Mouse (Mus musculus) neural tube, embryonic 14.5 days (tissue): ENCODE measurements around the gene Crygc. TPM values are rescaled to one million over a fixed set of nuclear protein-coding genes. Genes with fewer than 3 reads are reported as not detected.
"Not testable (repeated sequence)": the region's sequence is repeated elsewhere in the genome, so short reads cannot be mapped to it uniquely, and the experiment has no call there.

Source experiments
- ATAC-seq: fragments of 200-750 bp; cut with Nextera tagmentation; 2 replicates; pipeline ENCODE4 v1.8.0; 2017; ENCODE audit warnings: low read depth, mild to moderate bottlenecking, moderate TSS enrichment, moderate library complexity
- H3K27ac ChIP-seq: fragments of 300-500 bp; sonication (generic); 2 replicates; pipeline ENCODE4 v1.5.1; 2014; ENCODE audit warnings: low read depth, mild to moderate bottlenecking, control low read depth, low read length, moderate library complexity, mixed read lengths
- H3K27me3 ChIP-seq: fragments of 300-500 bp; sonication (generic); 2 replicates; pipeline ENCODE4 v1.6.1; 2014; ENCODE audit warnings: low read length; ENCODE audit not compliant: control insufficient read depth, insufficient read depth
- H3K36me3 ChIP-seq: fragments of 300-500 bp; sonication (generic); 2 replicates; pipeline ENCODE4 v1.6.1; 2014; ENCODE audit warnings: low read length, mixed read lengths; ENCODE audit not compliant: control insufficient read depth, insufficient read depth
- H3K4me1 ChIP-seq: fragments of 300-500 bp; sonication (generic); 2 replicates; pipeline ENCODE4 v1.6.1; 2014; ENCODE audit warnings: low read length; ENCODE audit not compliant: control insufficient read depth, insufficient read depth
- H3K4me2 ChIP-seq: fragments of 300-500 bp; sonication (generic); 2 replicates; pipeline ENCODE4 v1.6.1; 2014; ENCODE audit warnings: mild to moderate bottlenecking, low read depth, low read length, control low read depth
- H3K4me3 ChIP-seq: fragments of 300-500 bp; sonication (generic); 2 replicates; pipeline ENCODE4 v1.5.1; 2014; ENCODE audit warnings: low read depth, low read length, control low read depth, mixed read lengths
- H3K9ac ChIP-seq: fragments of 300-500 bp; sonication (generic); replicated peaks from 2 replicates; pipeline ENCODE4 v1.6.1; 2014; ENCODE audit warnings: low read depth, mild to moderate bottlenecking, control low read depth, low read length, mixed read lengths
- H3K9me3 ChIP-seq: fragments of 300-500 bp; sonication (generic); 2 replicates; pipeline ENCODE4 v1.6.1; 2016; ENCODE audit warnings: low read length; ENCODE audit not compliant: control insufficient read depth
- WGBS: fragments of 180-500 bp; shearing (Covaris S2); extraction: QIAGEN DNeasy Blood & Tissue Kit; methylation state at CpG from one replicate; pipeline ENCODE4 v1.1.7; 2014; 5-methylcytosine and 5-hydroxymethylcytosine counted together
- polyA plus RNA-seq: library from polyadenylated mRNA; unstranded; fragments of >200 nt; fragmentation: Nextera tagmentation; extraction: Ambion mirVana; gene quantifications from 2 replicates; pipeline ENCODE4 v1.2.1, GENCODE M21; 2014

Gene Crygc
- polyA plus RNA-seq, 1 experiment from 2014 or later, result not detected

DNA sequence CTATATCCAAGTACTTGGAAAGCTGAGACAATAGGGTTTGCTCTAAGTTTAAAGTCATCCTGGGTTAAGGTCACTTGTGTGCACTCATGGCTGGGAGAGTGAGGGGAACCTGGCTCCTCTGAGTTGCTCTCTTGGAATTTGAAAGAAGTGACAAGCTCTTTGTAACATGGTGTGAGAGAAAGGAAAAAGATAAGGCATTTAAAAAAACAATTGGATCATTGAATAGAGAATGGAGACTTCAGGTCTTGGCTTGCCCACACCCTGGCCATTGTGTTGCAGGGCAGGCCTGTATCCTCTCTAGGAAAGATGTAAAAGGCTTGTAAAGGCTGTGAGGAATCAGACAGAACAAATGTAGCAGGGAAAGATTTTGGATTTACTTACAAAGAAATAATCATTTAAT lies 5.6 kb downstream of the Crygc start:
- H3K27me3 ChIP-seq, result no peaks in the 10 kb centered on the region
- no peak for ATAC-seq
- H3K4me1 ChIP-seq, result no peaks in the 10 kb centered on the region

DNA sequence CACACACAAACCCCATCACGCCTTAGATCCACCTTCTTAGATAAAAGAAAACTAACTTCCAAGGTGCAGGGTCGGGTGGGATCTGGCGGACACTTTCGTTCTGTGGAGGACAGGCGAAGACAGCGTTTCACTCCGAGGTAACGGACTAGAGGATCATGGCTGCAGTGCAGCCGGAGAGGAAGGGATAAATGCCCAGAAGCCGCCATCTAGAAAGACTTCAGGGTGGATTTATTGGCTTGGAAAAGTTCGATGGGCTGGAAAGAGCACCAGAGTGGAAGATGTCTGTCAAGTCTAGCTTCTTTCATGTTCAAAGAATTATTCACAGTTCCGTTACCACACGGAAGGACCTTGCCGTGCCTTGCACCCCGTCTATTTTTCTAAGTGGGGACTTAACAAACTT lies 9.3 kb downstream of the Crygc start:
- H3K27me3 ChIP-seq, result no peaks in the 10 kb centered on the region
- no peak for ATAC-seq
- H3K4me3 ChIP-seq, result no peak overlapping the region
- H3K27ac ChIP-seq, result no peak overlapping the region
- 60% methylated on average over 15 of the region's 15 CpGs for WGBS
- H3K36me3 ChIP-seq, result no peaks in the 10 kb centered on the region
- no peak overlapping the region for H3K9ac ChIP-seq
- no peaks in the 10 kb centered on the region for H3K9me3 ChIP-seq
- H3K4me2 ChIP-seq, result no peak overlapping the region
- H3K4me1 ChIP-seq, result no peaks in the 10 kb centered on the region

More for the DNA sequence above, 5.6 kb downstream of the Crygc start:
- H3K9ac ChIP-seq, result no peak overlapping the region
- H3K4me3 ChIP-seq, result no peak overlapping the region
- H3K9me3 ChIP-seq, result no peaks in the 10 kb centered on the region
- no peak overlapping the region for H3K4me2 ChIP-seq
- H3K36me3 ChIP-seq, result no peaks in the 10 kb centered on the region
- H3K27ac ChIP-seq, result no peak overlapping the region

- H3K9me3 ChIP-seq, result no peaks in the 10 kb centered on the region
Observed at GRCm38 (mm10) chr1:65063352-65063751, 10.1 kb downstream of the Crygc start, which contains the start of gene Crygd. Gene Crygd, minus strand, starts transcription at chr1:65063452.

GRCm38 (mm10) chr1:65052140-65052539 lies 21.3 kb downstream of the Crygc start:
- Histone ChIP-seq H3K4me2 (no peak overlapping the region), H3K4me1 (no peaks in the 10 kb centered on the region), H3K9me3 (no peaks in the 10 kb centered on the region), H3K27ac (no peak overlapping the region), H3K27me3 (no peaks in the 10 kb centered on the region), H3K9ac (no peak overlapping the region), H3K4me3 (no peak overlapping the region), H3K36me3 (no peaks in the 10 kb centered on the region)
- whole genome bisulfite sequencing, result 43% methylated on average over 2 of the region's 2 CpGs
- ATAC-seq, result no peak

More at GRCm38 (mm10) chr1:65063352-65063751, 10.1 kb downstream of the Crygc start, which contains the start of gene Crygd:
- WGBS, result 65% methylated on average over 8 of the region's 8 CpGs
- H3K4me1 ChIP-seq, result no peaks in the 10 kb centered on the region
- H3K27ac ChIP-seq, result no peak within 1 kb of the TSS
- H3K9ac ChIP-seq, result no peak within 1 kb of the TSS
- no peak within 1 kb of the TSS for H3K4me3 ChIP-seq
- no peak for ATAC-seq
- no peaks in the 10 kb centered on the region for H3K36me3 ChIP-seq
- no peaks in the 10 kb centered on the region for H3K27me3 ChIP-seq
- H3K4me2 ChIP-seq, result no peak within 1 kb of the TSS

DNA sequence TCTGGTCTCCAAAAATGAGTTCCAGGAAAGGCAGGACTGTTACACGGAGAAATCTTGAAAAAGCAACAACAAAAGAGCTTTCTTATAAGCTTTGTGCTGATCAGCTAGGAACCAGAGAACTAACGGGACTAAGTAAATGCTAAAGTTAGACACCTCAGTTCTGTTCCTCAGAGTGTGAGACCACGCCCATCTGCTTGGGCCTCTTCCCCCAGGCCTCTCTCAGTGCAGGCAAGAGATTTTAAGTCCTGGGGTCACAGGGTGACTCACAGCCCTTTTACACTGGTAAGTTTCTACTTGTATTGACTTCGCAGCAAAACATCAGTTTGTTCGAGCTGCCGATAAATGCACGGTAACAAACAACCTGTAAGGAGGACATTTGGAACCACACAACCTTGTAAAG lies 21.8 kb downstream of the Crygc start:
- ATAC-seq, result no peak
- Histone ChIP-seq H3K9ac (no peak overlapping the region), H3K27me3 (no peaks in the 10 kb centered on the region), H3K4me1 (no peaks in the 10 kb centered on the region), H3K36me3 (no peaks in the 10 kb centered on the region), H3K27ac (no peak overlapping the region), H3K9me3 (no peaks in the 10 kb centered on the region), H3K4me3 (no peak overlapping the region), H3K4me2 (no peak overlapping the region)
- 60% methylated on average over 7 of the region's 7 CpGs for WGBS

DNA sequence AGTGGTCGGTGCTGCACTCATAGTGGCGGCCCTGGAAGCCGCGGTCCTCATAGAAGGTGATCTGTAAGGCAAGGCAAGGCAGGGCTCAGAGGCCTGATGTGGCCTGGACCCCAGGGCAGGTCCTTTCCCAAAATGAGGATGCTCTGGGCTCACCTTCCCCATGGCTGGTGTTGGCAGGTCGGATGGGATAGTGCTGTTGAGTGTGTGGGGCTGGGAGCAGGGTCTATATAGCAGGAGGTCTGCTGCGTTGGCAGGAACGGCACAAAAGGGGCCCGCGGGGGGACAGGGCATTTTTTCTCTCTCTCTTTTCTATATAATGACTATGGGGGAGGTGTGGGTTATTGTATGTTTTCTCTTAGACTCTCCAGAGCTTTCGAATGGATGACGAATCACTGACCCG lies 22.5 kb downstream of the Crygc start, which contains the start of gene Cryge:
Gene Cryge (minus strand): TSS at position 198 of the 400 bp plus-strand sequence.
- not testable (repeated sequence) for H3K27ac ChIP-seq, H3K36me3 ChIP-seq, H3K27me3 ChIP-seq, H3K9ac ChIP-seq, ATAC-seq, H3K4me2 ChIP-seq, H3K9me3 ChIP-seq, H3K4me1 ChIP-seq, H3K4me3 ChIP-seq
- WGBS, result 39% methylated on average over 10 of the region's 12 CpGs

DNA sequence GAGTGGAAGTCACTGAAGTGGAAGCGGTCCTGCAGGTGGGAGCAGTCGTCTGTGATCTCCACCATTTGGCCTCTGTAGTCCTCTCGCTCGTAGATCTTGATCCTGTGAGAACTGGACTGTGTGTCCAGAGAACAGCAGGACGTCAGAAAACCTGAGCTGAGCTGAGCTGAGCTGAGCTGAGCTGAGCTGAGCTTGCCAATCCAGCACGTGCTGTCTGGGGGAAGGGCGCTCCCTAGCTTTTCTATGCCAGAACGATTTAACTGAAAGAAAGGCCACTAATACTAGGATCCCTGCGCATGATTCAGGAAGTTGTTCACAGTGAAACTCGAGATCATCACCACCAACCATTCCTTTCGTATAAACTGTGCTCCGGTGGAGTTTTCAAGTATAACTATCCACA lies 24.7 kb downstream of the Crygc start:
- H3K27me3 ChIP-seq, result no peaks in the 10 kb centered on the region
- no peaks in the 10 kb centered on the region for H3K9me3 ChIP-seq
- H3K4me3 ChIP-seq, result no peak overlapping the region
- 69% methylated on average over 11 of the region's 12 CpGs for WGBS
- H3K4me2 ChIP-seq, result no peak overlapping the region
- no peaks in the 10 kb centered on the region for H3K4me1 ChIP-seq
- H3K36me3 ChIP-seq, result no peaks in the 10 kb centered on the region
- no peak for ATAC-seq
- no peak overlapping the region for H3K9ac ChIP-seq
- H3K27ac ChIP-seq, result no peak overlapping the region

DNA sequence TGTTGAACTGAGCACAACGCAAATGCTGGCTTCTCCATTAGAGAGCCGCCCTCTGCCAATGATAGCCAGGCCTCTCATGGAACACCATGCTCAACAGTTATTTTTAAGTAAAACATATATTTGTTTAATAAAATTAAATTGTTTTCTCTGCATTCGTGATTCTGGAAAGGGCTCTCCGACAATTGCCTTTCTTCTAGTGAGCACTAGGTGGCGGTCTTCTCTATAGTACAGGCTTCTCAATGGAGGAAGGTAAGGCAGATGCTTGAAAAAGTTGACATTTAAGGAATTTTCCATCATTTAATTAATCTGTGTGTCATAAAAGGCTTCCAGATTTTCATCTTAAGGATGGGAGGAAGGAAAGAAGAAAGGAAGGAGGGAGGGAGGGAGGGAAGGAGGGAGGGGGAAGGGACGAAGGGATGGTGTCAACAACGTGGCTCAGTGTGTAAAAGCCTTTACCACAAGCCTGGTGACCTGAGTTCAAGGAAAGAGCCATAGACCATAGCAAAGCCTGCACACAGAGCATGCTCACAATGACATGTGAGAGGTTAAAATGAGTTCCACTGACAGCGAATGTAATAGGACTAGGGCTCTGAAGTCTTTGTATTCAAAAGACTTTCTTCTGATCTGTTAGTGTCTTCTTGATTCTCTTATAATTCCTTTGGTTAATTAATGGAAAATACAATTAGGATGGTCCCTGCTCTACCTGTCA lies 26.9 kb downstream of the Crygc start:
- Histone ChIP-seq H3K27ac (no peak overlapping the region), H3K36me3 (no peaks in the 10 kb centered on the region), H3K4me1 (no peaks in the 10 kb centered on the region), H3K4me2 (no peak overlapping the region; the same call in 1 of the 2 replicates), H3K9ac (no peak overlapping the region), H3K4me3 (no peak overlapping the region), H3K9me3 (no peaks in the 10 kb centered on the region), H3K27me3 (no peaks in the 10 kb centered on the region)
- ATAC-seq, result no peak
- WGBS, result 41% methylated on average over 8 of the region's 8 CpGs

DNA sequence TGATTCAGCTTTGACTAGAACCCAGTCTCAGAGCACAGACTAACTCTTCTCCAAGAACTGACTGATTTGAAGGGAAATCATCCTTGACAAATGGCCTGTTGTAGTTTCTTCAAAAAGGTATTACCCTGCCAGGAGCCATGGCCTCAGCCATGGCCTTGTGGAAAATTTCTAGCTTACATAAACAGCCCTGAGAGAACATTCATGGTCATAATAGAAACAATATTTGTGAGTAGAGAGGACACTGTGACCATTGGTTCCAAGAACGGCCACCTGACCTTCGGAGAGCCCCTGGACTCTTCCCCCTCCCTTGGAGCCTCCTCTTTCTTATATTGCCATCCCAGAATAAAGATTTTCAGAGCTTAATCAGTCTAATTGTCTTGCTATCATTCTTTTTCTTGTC lies 30.1 kb downstream of the Crygc start:
- H3K4me1 ChIP-seq, result no peaks in the 10 kb centered on the region
- WGBS, result 90% methylated on average over 2 of the region's 2 CpGs

More for the DNA sequence above, 30.1 kb downstream of the Crygc start:
- Histone ChIP-seq H3K4me3 (no peak overlapping the region), H3K36me3 (no peaks in the 10 kb centered on the region), H3K4me2 (no peak overlapping the region), H3K9ac (no peak overlapping the region), H3K9me3 (no peaks in the 10 kb centered on the region), H3K27ac (no peak overlapping the region), H3K27me3 (no peaks in the 10 kb centered on the region)
- ATAC-seq, result no peak
